Mouse (Mus musculus) thymus, adult 2 months (tissue): ENCODE results near the gene Chpf.

Experiments
- CTCF ChIP-seq: fragments of 200-500 bp; IDR thresholded peaks from 2 replicates; pipeline ENCODE4 v1.5.1; 2012; ENCODE audit warnings: mild to moderate bottlenecking, control low read depth, low read length, moderate library complexity, borderline replicate concordance; ENCODE audit not compliant: control insufficient read depth, poor library complexity, insufficient read depth; ENCODE audit errors: extremely low read depth
- POLR2A ChIP-seq: fragments of 200-500 bp; IDR thresholded peaks from 2 replicates; pipeline ENCODE4 v1.6.1; 2012; ENCODE audit warnings: mild to moderate bottlenecking, low read length, control low read depth, moderate library complexity; ENCODE audit not compliant: control insufficient read depth, poor library complexity, insufficient read depth; ENCODE audit errors: extremely low read depth

GRCm38 (mm10) chr1:75486561-75486960 lies 7.5 kb upstream of the Chpf start:
- TF ChIP-seq POLR2A (no peak), CTCF (no peak)
